Mouse (Mus musculus) thymus, adult 2 months (tissue): ENCODE data around the gene Olfr769.

ENCODE experiments used
- CTCF ChIP-seq: fragments of 200-500 bp; IDR thresholded peaks from 2 replicates; pipeline ENCODE4 v1.5.1; 2012; ENCODE audit warnings: mild to moderate bottlenecking, control low read depth, low read length, moderate library complexity, borderline replicate concordance; ENCODE audit not compliant: control insufficient read depth, poor library complexity, insufficient read depth; ENCODE audit errors: extremely low read depth
- POLR2A ChIP-seq: fragments of 200-500 bp; IDR thresholded peaks from 2 replicates; pipeline ENCODE4 v1.6.1; 2012; ENCODE audit warnings: mild to moderate bottlenecking, low read length, control low read depth, moderate library complexity; ENCODE audit not compliant: control insufficient read depth, poor library complexity, insufficient read depth; ENCODE audit errors: extremely low read depth

GRCm38 (mm10) chr10:129138898-129139297, 21.2 kb upstream of the Olfr769 start, which contains the start of gene Olfr770:
- no peak for TF ChIP-seq CTCF
- TF ChIP-seq POLR2A, result no peak
